Mouse (Mus musculus) liver, adult (tissue): ENCODE results near the gene Sumf1.

Experiments used
- GATA4 ChIP-seq: IDR thresholded peaks from 2 replicates; pipeline ENCODE4 v1.6.1; 2014; ENCODE audit warnings: mild to moderate bottlenecking, low read length; ENCODE audit not compliant: insufficient replicate concordance

The Sumf1 gene

DNA sequence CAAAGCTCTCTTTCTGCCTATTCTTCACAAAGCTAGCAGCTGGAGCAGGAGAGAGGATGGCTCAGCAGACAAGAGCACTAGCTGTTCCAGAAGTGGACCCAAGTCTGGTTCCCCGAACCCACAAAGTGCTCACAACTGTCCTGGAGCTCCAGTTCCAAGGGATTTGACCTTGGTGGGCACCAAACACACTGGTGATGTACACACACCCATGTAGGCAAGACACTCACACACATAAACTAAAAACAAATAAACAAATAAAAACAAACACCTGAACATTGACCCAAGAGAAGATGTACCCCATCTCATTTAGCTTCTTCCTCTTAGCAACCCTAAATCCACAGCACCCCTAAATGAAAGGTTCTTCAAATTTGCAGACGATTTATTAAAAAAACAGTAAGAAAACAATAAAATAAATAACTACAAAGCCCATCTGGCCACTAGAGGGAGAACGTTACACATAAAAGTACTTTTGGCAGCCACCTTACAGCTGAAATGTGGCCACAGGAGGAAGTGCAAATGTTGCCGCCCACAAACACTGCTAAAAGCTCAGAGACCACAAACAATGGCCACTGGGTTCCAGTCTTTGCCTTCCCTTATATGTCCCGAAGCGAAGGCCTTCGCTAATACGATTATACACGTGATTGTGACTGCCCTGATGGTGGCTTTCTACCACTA, 87.1 kb downstream of the Sumf1 start:
- TF ChIP-seq GATA4: no peak

DNA sequence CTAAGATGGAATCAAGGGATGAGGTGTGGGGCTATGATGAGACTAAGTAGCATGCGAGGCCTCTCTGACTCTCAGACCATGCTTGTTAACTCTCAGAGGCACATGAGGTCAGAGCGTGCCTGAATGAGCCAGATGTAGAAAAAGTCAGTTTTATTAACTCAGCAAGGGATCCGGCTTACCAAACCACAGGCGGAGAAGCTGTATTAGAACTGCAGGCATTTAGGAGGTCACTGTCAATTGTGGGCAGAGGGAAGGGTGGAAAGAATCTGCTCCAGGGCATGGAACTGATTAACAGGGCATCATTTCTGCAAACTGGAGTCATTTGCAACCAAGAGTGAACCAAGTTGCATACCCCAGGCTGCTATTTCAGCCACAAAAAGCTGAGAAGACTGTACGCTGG, 89.9 kb downstream of the Sumf1 start:
- no peak for TF ChIP-seq GATA4

DNA sequence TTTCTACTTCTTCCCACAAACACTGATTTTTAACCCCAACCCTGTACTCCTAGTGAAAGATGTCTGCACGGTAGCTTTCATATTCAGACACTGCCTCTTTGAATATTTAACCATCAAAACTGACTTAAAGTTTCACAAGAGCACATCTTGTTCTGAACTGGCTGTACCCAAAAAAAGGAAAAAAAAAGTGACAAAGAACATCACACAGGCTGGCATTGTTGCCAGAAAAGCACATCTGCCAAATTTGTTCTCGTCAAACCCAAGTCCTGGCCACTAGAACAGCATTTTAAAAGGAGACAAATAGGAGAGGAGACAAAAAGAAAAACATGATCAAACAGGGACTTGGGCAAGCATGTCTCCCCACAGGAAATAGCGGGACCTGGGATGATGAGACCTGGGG, 91.9 kb downstream of the Sumf1 start:
- no peak for TF ChIP-seq GATA4

DNA sequence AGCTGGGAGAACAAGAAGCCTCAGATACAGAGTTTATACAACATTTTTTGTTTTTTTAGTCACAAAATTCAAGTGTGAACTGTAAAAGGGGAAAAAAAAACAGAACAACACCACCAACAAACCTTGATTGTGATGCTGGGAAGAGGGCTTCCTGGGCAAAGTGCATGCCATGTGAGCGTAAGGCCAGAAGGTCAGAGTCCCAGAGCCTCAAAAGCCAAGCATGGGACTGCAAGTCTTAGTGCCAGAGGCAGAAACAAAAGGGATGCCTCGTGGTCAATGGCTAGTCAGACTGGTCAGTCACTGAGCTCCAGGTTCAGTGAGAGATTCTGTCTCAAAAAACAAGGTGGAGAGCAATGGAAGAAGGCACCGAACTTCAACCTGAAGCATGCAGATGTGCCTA, 92.7 kb downstream of the Sumf1 start:
- TF ChIP-seq GATA4: no peak

DNA sequence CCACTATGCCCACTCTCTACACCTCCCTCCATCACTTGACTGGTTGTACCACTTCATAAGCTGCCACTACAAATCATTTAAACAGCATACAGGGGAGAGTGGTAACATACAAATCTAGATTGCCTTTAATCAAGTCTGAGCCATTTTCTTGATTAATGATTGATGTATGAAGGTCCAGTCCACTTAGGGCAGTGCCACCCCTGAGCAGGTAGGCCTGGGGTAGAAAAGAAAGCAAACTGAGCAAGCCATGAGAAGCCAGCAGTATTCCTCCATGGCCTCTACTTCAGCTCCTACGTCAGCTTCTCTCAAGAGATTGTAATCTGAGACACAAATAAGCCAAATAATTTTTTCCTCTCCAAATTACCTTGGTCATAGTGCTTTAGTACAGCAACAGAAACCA, 94.1 kb downstream of the Sumf1 start:
- no peak for TF ChIP-seq GATA4

DNA sequence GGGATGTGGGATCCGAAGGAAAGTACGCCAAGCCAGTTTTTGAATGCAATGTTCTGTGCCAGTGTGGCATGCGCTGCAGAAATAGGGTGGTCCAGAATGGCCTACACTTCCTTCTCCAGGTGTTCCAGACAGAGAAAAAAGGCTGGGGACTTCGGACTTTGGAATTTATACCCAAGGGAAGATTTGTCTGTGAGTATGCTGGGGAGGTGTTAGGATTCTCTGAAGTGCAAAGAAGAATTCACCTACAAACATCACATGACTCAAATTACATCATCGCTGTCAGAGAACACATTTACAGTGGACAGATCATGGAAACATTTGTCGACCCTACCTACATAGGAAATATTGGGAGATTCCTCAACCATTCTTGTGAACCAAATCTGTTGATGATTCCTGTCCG, 109.5 kb downstream of the Sumf1 start:
- no peak for TF ChIP-seq GATA4

DNA sequence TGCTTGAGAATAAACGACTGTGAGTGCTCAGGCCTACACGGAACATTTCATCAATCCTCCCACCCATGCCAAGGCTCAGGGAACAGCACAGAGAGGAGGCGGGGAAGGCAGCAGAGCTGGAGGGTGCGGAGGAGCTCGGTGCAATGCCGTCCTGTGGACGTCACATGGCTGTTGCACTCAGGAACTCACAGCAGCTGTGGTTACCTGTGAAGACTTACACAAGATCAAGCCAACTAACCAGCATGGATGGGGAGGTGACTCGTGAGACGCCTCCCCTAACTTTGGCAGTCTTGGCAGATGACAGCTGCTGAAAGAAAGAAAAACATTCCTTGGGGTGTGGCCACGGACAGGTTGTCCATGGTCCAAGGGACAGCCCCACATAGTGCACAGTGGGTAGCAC, 110.8 kb downstream of the Sumf1 start:
- TF ChIP-seq GATA4: no peak

DNA sequence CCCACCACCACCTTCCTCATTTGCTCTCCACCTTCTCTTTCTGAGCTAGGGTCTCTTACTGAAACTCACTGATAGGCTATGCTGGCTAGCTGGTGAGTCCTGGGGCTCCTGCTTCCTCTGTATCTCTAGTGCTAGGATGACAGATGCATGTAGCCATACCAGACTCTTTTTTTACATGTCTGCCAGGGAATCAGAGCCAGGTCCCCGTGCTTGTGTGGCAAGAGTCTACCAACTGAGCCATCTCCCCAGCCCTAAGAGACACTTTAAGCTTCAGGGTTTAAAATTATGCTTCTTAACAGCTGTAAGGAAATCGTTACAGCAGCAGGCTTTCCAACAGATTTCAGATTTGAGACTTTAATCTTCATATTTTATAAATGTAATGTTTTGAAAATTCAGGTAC, 111.5 kb downstream of the Sumf1 start:
- TF ChIP-seq GATA4: no peak

DNA sequence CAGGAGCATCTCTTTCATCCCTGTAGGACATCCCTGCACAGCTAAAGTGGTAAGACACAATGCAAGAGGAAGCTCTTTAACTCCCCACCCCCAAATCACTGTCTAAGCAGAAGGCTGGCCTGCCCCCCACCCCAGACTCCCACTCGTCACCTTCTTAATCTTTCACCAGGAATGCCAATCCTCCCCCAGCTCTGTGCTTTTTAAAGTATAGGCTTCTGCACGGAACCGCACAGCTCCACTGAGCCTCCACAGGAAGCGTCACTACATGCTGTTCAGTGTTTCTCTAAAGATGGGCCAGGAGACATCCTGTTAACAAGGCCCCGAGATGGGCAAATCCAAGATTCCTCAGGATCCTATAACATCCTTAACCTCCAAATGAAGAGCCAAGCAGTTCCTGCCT, 112.3 kb downstream of the Sumf1 start:
- no peak for TF ChIP-seq GATA4

DNA sequence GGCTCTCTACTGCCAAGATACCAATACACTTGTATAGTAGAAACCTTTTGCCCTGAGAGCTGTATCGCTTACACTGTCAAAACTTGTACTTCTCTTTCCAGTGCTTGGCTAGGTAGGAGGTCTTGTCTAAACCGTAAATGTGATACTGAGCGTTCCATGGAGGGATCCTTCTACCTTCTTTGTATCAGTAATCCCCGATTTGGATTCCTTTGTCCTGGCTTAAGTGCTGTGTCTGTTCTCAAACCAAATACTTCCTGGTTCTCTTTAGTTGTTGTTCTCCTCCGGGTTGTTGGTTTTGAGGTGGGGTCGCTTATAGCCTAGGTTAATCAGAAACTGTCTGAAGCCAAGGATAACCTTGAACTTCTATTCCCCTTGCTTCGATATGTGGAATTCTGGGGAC, 114.4 kb downstream of the Sumf1 start:
- TF ChIP-seq GATA4: no peak

DNA sequence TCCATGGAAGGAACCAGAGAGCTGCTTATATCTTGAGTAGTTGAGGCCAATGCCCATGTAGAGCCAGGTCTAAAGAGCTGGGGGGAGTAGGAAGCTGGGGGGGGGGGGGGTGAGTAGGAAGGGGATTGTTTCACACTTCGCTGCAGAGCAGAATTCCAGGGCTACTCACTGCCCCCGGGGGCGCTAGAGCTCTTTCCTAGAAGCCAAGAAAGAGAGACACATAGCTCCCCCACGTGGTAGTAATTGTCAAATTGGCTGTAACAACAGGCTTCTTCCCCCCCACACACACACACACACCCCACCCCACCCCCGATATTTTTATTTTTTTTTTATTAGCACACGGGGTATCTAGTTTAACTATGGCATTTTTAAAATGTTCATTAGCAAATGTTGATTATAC, 119.8 kb downstream of the Sumf1 start:
- no peak for TF ChIP-seq GATA4

DNA sequence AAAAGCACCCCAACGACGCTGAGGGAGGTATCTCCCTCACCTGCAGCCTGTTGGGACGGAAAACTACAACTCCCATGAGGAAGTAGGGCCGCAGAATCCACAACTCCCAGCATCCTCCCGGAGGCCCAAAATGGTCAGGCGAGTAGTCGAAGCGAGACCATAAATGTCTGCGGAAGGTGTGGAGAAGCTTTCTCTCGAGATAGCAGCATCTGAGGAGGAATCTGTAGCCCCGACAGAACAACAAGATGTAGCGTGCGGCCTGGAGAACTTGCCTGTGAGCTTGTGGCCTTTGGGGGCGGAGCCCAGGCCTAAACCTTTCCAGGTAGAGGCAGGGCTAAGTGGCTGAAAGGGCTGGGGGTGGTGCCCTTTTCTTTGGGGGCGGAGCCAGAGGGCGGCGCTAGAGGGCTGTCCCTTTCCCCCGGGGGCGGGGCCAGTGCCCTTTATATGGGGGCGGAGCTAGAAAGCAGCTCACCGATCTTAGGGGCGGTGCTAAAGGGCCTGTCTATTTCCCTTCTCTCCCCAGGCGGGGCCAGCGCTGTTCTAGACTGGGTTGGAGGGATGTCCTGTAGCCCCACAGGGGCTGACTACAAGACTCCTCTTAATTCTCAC, 120.4 kb downstream of the Sumf1 start, which contains the start of gene Setmar:
Gene Setmar (plus strand): TSS at position 128 of the 609 bp plus-strand sequence.
- no peak for TF ChIP-seq GATA4

DNA sequence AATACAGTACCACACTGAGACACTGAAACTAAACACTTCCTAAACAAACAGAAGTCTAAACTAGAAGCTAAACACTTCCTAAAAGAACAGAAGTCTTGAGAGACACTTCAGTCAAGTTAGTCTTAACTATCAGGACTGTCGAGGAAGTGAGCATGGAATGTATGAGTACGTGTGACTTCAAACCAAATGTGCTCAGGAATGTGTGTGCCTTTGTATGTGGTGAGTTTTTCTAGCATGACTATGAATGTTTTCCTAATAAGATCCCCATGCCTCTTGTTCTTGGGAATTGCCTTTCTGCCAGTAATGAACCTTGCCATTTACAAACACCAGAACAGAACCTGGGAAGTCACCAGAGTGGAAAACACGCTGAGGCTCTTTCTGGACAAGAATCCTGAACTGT, 124.3 kb downstream of the Sumf1 start:
- no peak for TF ChIP-seq GATA4

DNA sequence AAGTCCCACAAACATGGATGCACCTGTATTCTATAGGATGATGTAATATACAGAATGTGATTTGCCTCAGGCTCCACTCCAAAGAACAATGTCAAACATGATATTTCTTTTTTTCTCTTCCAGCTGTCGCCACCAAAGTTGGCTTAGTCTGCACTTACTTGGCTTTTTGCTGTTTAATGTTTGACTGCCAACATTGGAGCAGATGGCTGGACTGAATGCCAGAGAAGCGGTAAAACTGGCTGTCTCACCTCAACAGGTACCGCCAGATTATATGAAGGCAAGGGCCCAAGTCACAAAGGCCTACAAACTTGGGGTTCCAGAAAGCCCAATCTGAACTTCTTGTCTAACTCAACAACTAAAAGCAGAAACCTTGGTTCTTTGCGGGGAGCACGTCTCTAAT, 127.3 kb downstream of the Sumf1 start:
- no peak for TF ChIP-seq GATA4

DNA sequence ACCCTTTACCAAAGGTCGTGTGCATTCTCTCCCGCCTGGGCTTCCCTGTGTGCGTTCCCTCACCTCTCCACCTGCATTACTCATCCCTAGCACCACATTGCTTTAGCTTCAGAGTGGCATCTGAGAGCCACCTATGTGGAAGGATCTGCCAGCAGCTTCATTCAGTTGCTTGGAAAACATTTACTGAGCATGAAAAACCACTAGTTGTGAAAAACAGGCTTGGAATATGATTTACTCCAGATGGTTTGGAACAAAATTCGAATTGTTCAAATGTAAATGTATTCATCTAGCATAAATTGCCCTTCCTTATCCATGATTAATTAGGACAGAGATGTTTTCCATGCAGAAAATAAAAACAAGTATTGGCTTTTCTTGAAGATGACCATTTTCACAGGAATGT, 128.0 kb downstream of the Sumf1 start:
- no peak for TF ChIP-seq GATA4
